Mouse (Mus musculus) forebrain, postnatal 0 days (tissue): ENCODE data around the gene C1s2. TPM values are rescaled to one million over a fixed set of nuclear protein-coding genes. Genes with fewer than 3 reads are reported as not detected.
"Not testable (repeated sequence)": the region's sequence is repeated elsewhere in the genome, so short reads cannot be mapped to it uniquely, and the experiment has no call there.

ENCODE experiments used
- ATAC-seq: fragments of 200-750 bp; cut with Nextera tagmentation; 2 replicates; pipeline ENCODE4 v1.8.0; 2017; ENCODE audit warnings: mild to moderate bottlenecking, moderate library complexity
- DNase-seq: peaks from one replicate; pipeline ENCODE4 v3.0.0-alpha.2; 2015
- H3K27ac ChIP-seq: fragments of 300-500 bp; sonication (generic); 2 replicates; pipeline ENCODE4 v1.5.1; 2014; ENCODE audit warnings: low read depth, mild to moderate bottlenecking, antibody characterized with exemption, low read length, moderate library complexity, mixed read lengths
- H3K27me3 ChIP-seq: fragments of 300-500 bp; sonication (generic); 2 replicates; pipeline ENCODE4 v1.6.1; 2014; ENCODE audit warnings: mild to moderate bottlenecking, low read length, mixed read lengths; ENCODE audit not compliant: insufficient read depth
- H3K36me3 ChIP-seq: fragments of 300-500 bp; sonication (generic); 2 replicates; pipeline ENCODE4 v1.6.1; 2014; ENCODE audit warnings: mild to moderate bottlenecking, moderate library complexity; ENCODE audit not compliant: insufficient read depth
- H3K4me1 ChIP-seq: fragments of 300-500 bp; sonication (generic); 2 replicates; pipeline ENCODE4 v1.6.1; 2014; ENCODE audit warnings: antibody characterized with exemption; ENCODE audit not compliant: insufficient read depth
- H3K4me2 ChIP-seq: fragments of 300-500 bp; sonication (generic); 2 replicates; pipeline ENCODE4 v1.6.1; 2014; ENCODE audit warnings: low read depth, mild to moderate bottlenecking, moderate library complexity
- H3K4me3 ChIP-seq: fragments of 300-500 bp; sonication (generic); 2 replicates; pipeline ENCODE4 v1.5.1; 2014; ENCODE audit warnings: low read depth, low read length, mixed read lengths
- H3K9ac ChIP-seq: fragments of 300-500 bp; sonication (generic); 2 replicates; pipeline ENCODE4 v1.6.1; 2014; ENCODE audit warnings: mild to moderate bottlenecking
- H3K9me3 ChIP-seq: fragments of 300-500 bp; sonication (generic); 2 replicates; pipeline ENCODE4 v1.6.1; 2016; ENCODE audit warnings: low read length
- CTCF ChIP-seq: sonication (generic); IDR thresholded peaks from 2 replicates; pipeline ENCODE4 v1.5.1; 2016; ENCODE audit warnings: antibody characterized with exemption, control low read depth, low read depth
- WGBS: fragments of 180-500 bp; shearing (Covaris S2); extraction: QIAGEN DNeasy Blood & Tissue Kit; methylation state at CpG from one replicate; pipeline ENCODE4 v1.1.7; 2014; 5-methylcytosine and 5-hydroxymethylcytosine counted together
- polyA plus RNA-seq: library from polyadenylated mRNA; unstranded; fragments of >200 nt; fragmentation: Nextera tagmentation; extraction: Ambion mirVana; gene quantifications from 2 replicates; pipeline ENCODE4 v1.2.1, GENCODE M21; 2015
- total RNA-seq: library from RNA; depleted of rRNA; stranded (reverse); fragments of >200 nt; gene quantifications from 2 replicates; pipeline ENCODE4 v1.2.3, GENCODE M21; 2014; rRNA removed

C1s2 gene
- total and polyA plus RNA-seq, 2 experiments from 2014 or later = 0.17 to 0.19 TPM

DNA sequence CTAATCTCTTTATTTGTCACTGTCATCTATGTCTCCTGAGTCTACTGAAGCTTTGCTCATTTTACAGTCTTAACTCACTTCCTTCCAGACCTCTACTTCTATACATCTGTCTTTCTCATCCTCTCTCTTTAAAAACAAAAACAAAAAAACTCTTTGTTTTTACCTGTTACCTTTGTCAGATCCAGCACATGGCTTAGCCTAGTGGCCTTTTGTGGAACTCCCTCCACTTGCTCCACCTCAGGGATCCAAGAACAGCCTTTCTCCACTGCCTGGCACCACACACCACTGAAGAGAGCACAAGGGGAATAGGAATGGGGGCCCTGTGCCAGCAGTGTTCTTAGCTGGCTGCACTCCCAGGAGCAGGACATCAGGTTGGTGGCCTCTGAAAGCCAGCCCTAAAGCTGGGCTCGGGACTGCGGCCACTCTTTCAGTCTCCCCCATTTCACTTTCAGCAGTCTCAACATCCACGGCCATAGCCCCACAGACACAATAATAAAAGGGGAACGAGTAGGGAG is 43.6 kb downstream of the C1s2 start:
- no peak overlapping the region for H3K27ac ChIP-seq
- no peaks in the 10 kb centered on the region for H3K27me3 ChIP-seq
- H3K4me1 ChIP-seq = no peaks in the 10 kb centered on the region
- DNase-seq = peak; percentile 0
- no peaks in the 10 kb centered on the region for H3K9me3 ChIP-seq
- H3K36me3 ChIP-seq = no peaks in the 10 kb centered on the region
- no peak overlapping the region for H3K4me2 ChIP-seq
- no peak overlapping the region for H3K4me3 ChIP-seq
- 59% methylated on average over 4 of the region's 4 CpGs for WGBS
- no peak for TF ChIP-seq CTCF
- ATAC-seq = no peak
- no peak overlapping the region for H3K9ac ChIP-seq

DNA sequence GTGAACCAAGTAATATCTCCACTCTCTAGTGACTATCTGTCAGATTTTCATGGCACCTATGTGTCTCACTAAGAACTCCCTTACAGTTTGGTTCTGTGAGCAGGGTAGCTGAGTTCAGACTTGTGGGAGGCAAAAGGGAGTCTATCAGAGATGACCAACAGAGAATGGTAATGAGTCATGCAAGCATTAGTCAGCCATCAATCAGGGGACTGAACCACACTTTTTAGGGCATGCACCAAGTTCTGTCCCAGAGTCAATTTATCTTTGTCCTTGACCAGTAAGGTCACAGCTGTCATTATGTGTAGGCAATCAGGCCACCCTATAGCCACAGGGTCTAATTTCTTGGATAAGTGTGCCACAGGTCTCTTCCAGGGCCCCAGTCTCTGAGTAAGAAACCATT is 47.1 kb downstream of the C1s2 start:
- no peak for TF ChIP-seq CTCF
- Histone ChIP-seq H3K9ac (no peak overlapping the region), H3K36me3 (no peaks in the 10 kb centered on the region), H3K4me1 (no peaks in the 10 kb centered on the region), H3K4me3 (no peak overlapping the region), H3K27me3 (no peaks in the 10 kb centered on the region), H3K9me3 (no peaks in the 10 kb centered on the region), H3K4me2 (no peak overlapping the region), H3K27ac (no peak overlapping the region)
- DNase-seq (no peak), ATAC-seq (no peak)

DNA sequence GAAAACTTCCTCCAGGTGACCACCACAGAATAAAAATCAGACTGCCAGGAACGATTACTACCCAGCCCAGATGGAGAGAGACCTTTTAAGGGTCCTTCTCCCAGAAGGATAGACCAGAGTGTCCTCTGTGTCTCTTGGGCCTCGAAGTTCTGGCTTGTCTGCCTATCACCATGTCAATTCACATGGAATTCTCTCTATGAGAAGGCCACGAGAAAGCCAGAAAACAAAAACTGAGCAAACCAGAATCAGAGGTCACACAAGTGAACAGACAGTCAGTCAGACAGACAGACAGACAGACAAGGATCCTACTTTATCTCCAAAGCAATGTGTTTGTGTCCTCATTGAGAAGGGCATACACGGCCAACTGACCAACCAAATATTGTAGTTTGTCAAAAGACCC is 49.6 kb downstream of the C1s2 start:
- Histone ChIP-seq H3K4me1 (no peaks in the 10 kb centered on the region), H3K27me3 (no peaks in the 10 kb centered on the region), H3K9ac (no peak overlapping the region), H3K27ac (no peak overlapping the region), H3K9me3 (no peaks in the 10 kb centered on the region), H3K4me2 (no peak overlapping the region), H3K4me3 (no peak overlapping the region), H3K36me3 (no peaks in the 10 kb centered on the region)
- no peak for DNase-seq
- TF ChIP-seq CTCF = no peak
- WGBS = 70% methylated on average over 4 of the region's 4 CpGs
- no peak for ATAC-seq

DNA sequence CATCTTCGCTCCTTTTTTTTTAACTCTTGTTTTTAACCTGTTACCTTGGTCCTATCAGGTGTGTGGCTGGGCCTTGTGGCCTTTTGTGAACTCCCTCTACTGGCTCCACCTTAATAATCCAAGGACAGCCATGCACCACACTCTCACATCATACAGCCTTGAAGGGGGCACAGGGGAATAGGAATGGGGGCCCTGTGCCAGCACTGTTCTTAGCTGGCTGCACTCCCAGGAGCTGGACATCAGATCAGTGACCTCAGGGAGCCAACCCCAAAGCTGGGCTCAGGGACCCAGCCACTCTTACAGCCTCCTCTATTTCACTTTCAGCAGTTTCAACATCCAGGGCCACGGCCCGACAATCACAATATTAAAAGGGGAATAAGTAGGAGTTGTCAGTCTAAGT is 50.1 kb downstream of the C1s2 start:
- no peak for ATAC-seq
- H3K27me3 ChIP-seq = no peaks in the 10 kb centered on the region
- no peak for TF ChIP-seq CTCF
- 76% methylated on average over 3 of the region's 3 CpGs for WGBS
- H3K9me3 ChIP-seq = no peaks in the 10 kb centered on the region
- no peaks in the 10 kb centered on the region for H3K36me3 ChIP-seq
- H3K4me1 ChIP-seq = no peaks in the 10 kb centered on the region
- no peak overlapping the region for H3K4me2 ChIP-seq
- DNase-seq = no peak
- no peak overlapping the region for H3K9ac ChIP-seq
- H3K4me3 ChIP-seq = no peak overlapping the region
- no peak overlapping the region for H3K27ac ChIP-seq

- H3K9me3 ChIP-seq = no peaks in the 10 kb centered on the region
- no peaks in the 10 kb centered on the region for H3K36me3 ChIP-seq
- DNase-seq = no peak
- no peak overlapping the region for H3K4me3 ChIP-seq
- no peaks in the 10 kb centered on the region for H3K4me1 ChIP-seq
- no peak overlapping the region for H3K27ac ChIP-seq
- WGBS = 66% methylated on average over 3 of the region's 3 CpGs
- H3K4me2 ChIP-seq = no peak overlapping the region
- no peak for TF ChIP-seq CTCF
- ATAC-seq = no peak
- no peaks in the 10 kb centered on the region for H3K27me3 ChIP-seq
- H3K9ac ChIP-seq = no peak overlapping the region
These were observed 51.0 kb downstream of the C1s2 start for GRCm38 (mm10) chr6:124584935-124585334.

- no peaks in the 10 kb centered on the region for H3K27me3 ChIP-seq
- WGBS = 94% methylated on average over 1 of the region's 1 CpGs
- TF ChIP-seq CTCF = no peak
- H3K4me3 ChIP-seq = no peak overlapping the region
- no peak overlapping the region for H3K4me2 ChIP-seq
- no peak overlapping the region for H3K9ac ChIP-seq
- H3K27ac ChIP-seq = no peak overlapping the region
- H3K36me3 ChIP-seq = no peaks in the 10 kb centered on the region
- ATAC-seq (no peak), DNase-seq (no peak)
- H3K4me1 ChIP-seq = no peaks in the 10 kb centered on the region
- no peaks in the 10 kb centered on the region for H3K9me3 ChIP-seq
These were observed 53.7 kb downstream of the C1s2 start for GRCm38 (mm10) chr6:124582231-124582630.

GRCm38 (mm10) chr6:124580155-124580554 is 55.7 kb downstream of the C1s2 start:
- not testable (repeated sequence) for ATAC-seq, H3K27me3 ChIP-seq, H3K36me3 ChIP-seq, H3K4me1 ChIP-seq, H3K9me3 ChIP-seq, DNase-seq, H3K27ac ChIP-seq, H3K4me3 ChIP-seq, H3K4me2 ChIP-seq, H3K9ac ChIP-seq
- WGBS = 80% methylated on average over 7 of the region's 7 CpGs

DNA sequence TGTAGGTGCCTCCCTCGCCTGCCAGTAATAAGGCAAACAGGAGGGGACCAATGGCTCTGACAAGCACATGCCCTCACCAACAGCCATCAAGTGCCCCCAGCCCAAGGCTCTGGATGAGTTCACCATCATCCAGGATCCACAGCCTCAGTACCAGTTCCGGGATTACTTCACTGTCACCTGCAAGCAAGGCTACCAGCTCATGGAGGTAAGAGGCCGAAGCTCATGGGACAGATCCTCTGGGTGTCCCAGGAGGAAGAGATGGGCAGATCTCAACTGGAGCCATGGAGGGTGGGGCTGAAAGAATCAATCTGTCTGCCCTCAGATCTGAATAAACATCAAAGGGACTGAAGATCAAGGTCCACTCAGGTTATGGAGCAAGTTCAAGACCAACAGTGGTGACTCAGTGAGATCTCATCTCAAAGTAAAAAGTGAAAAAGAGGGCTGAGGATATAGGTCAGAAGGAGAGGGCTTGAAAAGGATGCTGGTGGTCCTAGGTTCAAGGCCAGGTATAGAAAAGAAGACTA is 60.7 kb downstream of the C1s2 start:
- H3K9me3 ChIP-seq, H3K27me3 ChIP-seq, H3K4me1 ChIP-seq, H3K9ac ChIP-seq, H3K27ac ChIP-seq, H3K4me2 ChIP-seq, DNase-seq, H3K4me3 ChIP-seq, H3K36me3 ChIP-seq, ATAC-seq: not testable (repeated sequence)
- WGBS = 92% methylated on average over 3 of the region's 3 CpGs

Other genes with a start within 250 kb of the C1s2 start
- gene Pex5, start 221.0 kb downstream of the C1s2 start, total RNA-seq = 98.2 and 103 TPM in 2 replicates
- gene Pex5, start 221.0 kb downstream of the C1s2 start, polyA plus RNA-seq = 49.6 and 55.3 TPM in 2 replicates
- 167 and 223 TPM in 2 replicates for gene Clstn3, start 171.3 kb downstream of the C1s2 start, total RNA-seq
- gene Clstn3, start 171.3 kb downstream of the C1s2 start, polyA plus RNA-seq = 97.3 and 134 TPM in 2 replicates
- 0.48 TPM in 1 of 2 replicates, not detected in the other for gene C1rl, start 143.0 kb downstream of the C1s2 start, total RNA-seq
- gene C1rl, start 143.0 kb downstream of the C1s2 start, polyA plus RNA-seq = 0.19 and 0.22 TPM in 2 replicates
- 0.23 and 1.1 TPM in 2 replicates for gene C1ra, start 123.7 kb downstream of the C1s2 start, total RNA-seq
- gene C1ra, start 123.7 kb downstream of the C1s2 start, polyA plus RNA-seq = 0.49 and 0.58 TPM in 2 replicates
- gene C1s1, start 93.7 kb downstream of the C1s2 start, total RNA-seq = 1.9 and 2.9 TPM in 2 replicates
- 0.67 and 0.83 TPM in 2 replicates for gene C1s1, start 93.7 kb downstream of the C1s2 start, polyA plus RNA-seq
- not detected in 2 replicates for gene C1rb, start 65.8 kb downstream of the C1s2 start, total RNA-seq
- not detected in 2 replicates for gene C1rb, start 65.8 kb downstream of the C1s2 start, polyA plus RNA-seq
- gene Lpcat3, start 26.9 kb upstream of the C1s2 start, total RNA-seq = 27.6 and 35.6 TPM in 2 replicates
- gene Lpcat3, start 26.9 kb upstream of the C1s2 start, polyA plus RNA-seq = 34.3 and 41.3 TPM in 2 replicates
- gene Emg1, start 76.1 kb upstream of the C1s2 start, total RNA-seq = 105 TPM in 2 replicates
- gene Emg1, start 76.1 kb upstream of the C1s2 start, polyA plus RNA-seq = 96.2 and 116 TPM in 2 replicates
- gene Phb2, start 76.3 kb upstream of the C1s2 start, total RNA-seq = 200 and 215 TPM in 2 replicates
- gene Phb2, start 76.3 kb upstream of the C1s2 start, polyA plus RNA-seq = 271 TPM in 2 replicates
- gene Ptpn6, start 102.6 kb upstream of the C1s2 start, total RNA-seq = 2.2 and 2.9 TPM in 2 replicates
- gene Ptpn6, start 102.6 kb upstream of the C1s2 start, polyA plus RNA-seq = 3.6 and 3.8 TPM in 2 replicates
- gene Grcc10, start 105.3 kb upstream of the C1s2 start, total RNA-seq = 257 and 314 TPM in 2 replicates
- gene Grcc10, start 105.3 kb upstream of the C1s2 start, polyA plus RNA-seq = 699 and 862 TPM in 2 replicates
- not detected in 2 replicates for gene Gm45234, start 119.9 kb upstream of the C1s2 start, total RNA-seq
- gene Gm45234, start 119.9 kb upstream of the C1s2 start, polyA plus RNA-seq = 0.11 TPM in 1 of 2 replicates, not detected in the other
- gene Atn1, start 120.4 kb upstream of the C1s2 start, total RNA-seq = 15.0 and 16.7 TPM in 2 replicates
- 19.3 and 24.2 TPM in 2 replicates for gene Atn1, start 120.4 kb upstream of the C1s2 start, polyA plus RNA-seq
- 130 and 148 TPM in 2 replicates for gene Eno2, start 133.6 kb upstream of the C1s2 start, total RNA-seq
- gene Eno2, start 133.6 kb upstream of the C1s2 start, polyA plus RNA-seq = 88.5 and 113 TPM in 2 replicates
- gene Lrrc23, start 143.6 kb upstream of the C1s2 start, total RNA-seq = 13.7 and 13.8 TPM in 2 replicates
- 9.6 and 14.7 TPM in 2 replicates for gene Lrrc23, start 143.6 kb upstream of the C1s2 start, polyA plus RNA-seq
- gene Spsb2, start 172.6 kb upstream of the C1s2 start, total RNA-seq = 4.3 and 6.0 TPM in 2 replicates
- gene Spsb2, start 172.6 kb upstream of the C1s2 start, polyA plus RNA-seq = 6.8 and 7.0 TPM in 2 replicates
- 332 and 338 TPM in 2 replicates for gene Tpi1, start 178.2 kb upstream of the C1s2 start, total RNA-seq
- 354 and 367 TPM in 2 replicates for gene Tpi1, start 178.2 kb upstream of the C1s2 start, polyA plus RNA-seq
- gene Usp5, start 193.4 kb upstream of the C1s2 start, total RNA-seq = 215 and 224 TPM in 2 replicates
- gene Usp5, start 193.4 kb upstream of the C1s2 start, polyA plus RNA-seq = 173 and 191 TPM in 2 replicates
- gene Cdca3, start 193.5 kb upstream of the C1s2 start, total RNA-seq = 13.5 and 20.7 TPM in 2 replicates
- gene Cdca3, start 193.5 kb upstream of the C1s2 start, polyA plus RNA-seq = 28.5 and 30.5 TPM in 2 replicates
- 0.90 and 1.8 TPM in 2 replicates for gene Gnb3, start 204.2 kb upstream of the C1s2 start, total RNA-seq
- 0.61 and 1.2 TPM in 2 replicates for gene Gnb3, start 204.2 kb upstream of the C1s2 start, polyA plus RNA-seq
- gene P3h3, start 221.7 kb upstream of the C1s2 start, total RNA-seq = 78.8 and 85.7 TPM in 2 replicates
- 6.2 and 9.1 TPM in 2 replicates for gene P3h3, start 221.7 kb upstream of the C1s2 start, polyA plus RNA-seq
- 154 and 160 TPM in 2 replicates for gene Gpr162, start 227.9 kb upstream of the C1s2 start, total RNA-seq
- gene Gpr162, start 227.9 kb upstream of the C1s2 start, polyA plus RNA-seq = 30.3 and 38.1 TPM in 2 replicates